Mouse (Mus musculus) heart, postnatal 10 days (tissue): Measurements from ENCODE around the gene Hinfp. TPM values are rescaled to one million over a fixed set of nuclear protein-coding genes. Genes with fewer than 3 reads are reported as not detected.
"Not testable (repeated sequence)": the region's sequence is repeated elsewhere in the genome, so short reads cannot be mapped to it uniquely, and the experiment has no call there.

Experiments
- DNase-seq, 2 experiments: peaks; one replicate each; pipeline ENCODE4 v3.0.0; 2021
- intact Hi-C: fragments of 180-260 bp; cut with DNase I; formaldehyde crosslinking; loops from one replicate; pipeline ENCODE4 v1.15.1; 2025
- total RNA-seq, 2 experiments: library from RNA; stranded (reverse); gene quantifications; 2 replicates each; pipeline ENCODE4 v1.2.3; 2021

Hinfp gene
- total RNA-seq: 10 to 100 TPM; 10.0 to 11.1 TPM

DNA sequence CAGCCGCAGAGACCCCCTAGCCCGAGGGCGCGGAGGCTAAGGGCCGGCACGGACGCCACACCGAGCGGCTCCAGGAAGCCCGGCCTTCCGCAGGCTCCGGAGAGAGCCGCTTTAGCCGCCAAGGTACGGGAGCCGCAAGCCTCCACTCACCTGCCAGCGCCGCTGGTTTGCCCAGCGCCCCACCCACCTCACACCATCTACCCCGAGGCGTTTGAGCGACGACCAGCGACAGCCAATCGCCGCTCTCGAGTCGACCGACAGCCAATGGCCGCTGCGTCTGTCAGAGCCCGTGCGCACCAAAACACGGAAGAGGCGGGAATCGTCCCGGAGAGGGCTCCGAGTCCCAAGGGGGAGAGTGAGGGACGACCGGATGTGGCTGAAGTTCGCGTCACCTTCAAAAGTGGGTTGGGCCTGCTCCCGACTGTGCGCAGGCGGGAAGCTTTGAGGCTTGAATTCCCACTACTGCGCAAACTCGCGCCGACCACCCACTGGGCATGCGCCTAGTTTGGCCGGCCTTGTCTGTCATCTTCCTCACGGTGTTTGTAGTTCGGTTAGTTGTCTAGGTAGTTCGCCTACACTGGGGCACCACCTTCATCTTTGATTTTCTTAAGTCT lies at the start of gene Hinfp:
Hinfp (minus strand) TSS at position 206 of the 614 bp plus-strand sequence.
- intact Hi-C loops: no loop called here
- peak; percentile 99 for DNase-seq

DNA sequence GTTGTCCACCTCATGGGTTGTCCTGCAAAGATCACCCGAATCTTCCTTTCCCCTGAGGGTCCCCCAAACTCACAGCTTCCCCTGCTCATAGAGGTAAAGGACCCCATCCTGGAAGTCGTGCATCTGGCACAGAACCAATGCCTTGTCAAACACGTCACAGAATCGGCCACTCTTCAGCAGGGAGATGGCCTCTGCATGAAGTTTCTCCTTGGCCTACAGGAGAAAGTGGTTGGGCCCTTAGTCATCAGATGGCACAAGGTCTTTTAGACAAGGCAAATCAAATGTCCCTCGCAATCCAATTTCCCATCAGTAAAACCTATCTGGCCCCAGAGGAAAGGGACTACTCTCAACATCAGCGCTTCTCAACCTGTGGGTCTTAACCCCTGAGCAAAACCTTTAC lies 47.7 kb upstream of the Hinfp start:
- intact Hi-C loops: no loop called here
- no peak for DNase-seq

DNA sequence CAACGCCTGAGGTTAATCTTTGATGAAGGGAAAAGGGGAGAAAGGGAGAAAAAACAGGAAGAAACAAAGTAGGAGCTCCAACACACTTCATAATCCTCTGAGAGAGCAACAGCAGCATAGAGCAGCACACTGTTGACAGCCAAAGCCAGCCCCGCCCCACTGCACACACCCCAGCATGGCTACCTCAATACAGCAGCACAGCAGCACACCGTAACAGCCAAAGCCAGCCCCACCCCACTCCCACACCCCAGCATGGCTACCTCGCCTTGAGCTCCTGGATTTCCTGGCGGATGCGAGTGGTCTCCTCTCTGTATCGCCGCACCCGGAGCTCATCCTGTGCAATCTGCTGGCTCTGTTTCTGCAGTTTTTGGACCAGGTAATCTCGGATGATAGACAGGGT lies 46.9 kb upstream of the Hinfp start:
- DNase-seq: no peak
- intact Hi-C loops: no loop called here

DNA sequence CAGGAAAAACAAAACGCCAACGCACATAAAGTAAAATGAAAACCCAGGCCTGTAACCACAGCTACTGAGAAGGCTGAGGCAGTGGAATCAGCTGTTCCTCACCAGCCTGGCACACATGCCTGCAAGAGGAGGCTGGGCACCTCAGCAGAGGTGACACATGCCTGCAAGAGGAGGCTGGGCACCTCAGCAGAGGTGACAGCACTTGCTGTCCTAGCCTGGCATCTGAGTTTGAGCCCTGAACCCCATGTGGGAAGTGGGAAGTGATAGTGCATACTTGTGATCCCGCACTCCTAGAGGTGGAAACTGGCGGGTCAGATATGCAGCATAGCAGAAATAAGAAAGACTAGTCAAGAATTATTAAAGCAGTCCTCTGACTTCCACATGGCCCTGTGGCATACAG lies 45.9 kb upstream of the Hinfp start:
- DNase-seq: no peak
- intact Hi-C loops: no loop called here

DNA sequence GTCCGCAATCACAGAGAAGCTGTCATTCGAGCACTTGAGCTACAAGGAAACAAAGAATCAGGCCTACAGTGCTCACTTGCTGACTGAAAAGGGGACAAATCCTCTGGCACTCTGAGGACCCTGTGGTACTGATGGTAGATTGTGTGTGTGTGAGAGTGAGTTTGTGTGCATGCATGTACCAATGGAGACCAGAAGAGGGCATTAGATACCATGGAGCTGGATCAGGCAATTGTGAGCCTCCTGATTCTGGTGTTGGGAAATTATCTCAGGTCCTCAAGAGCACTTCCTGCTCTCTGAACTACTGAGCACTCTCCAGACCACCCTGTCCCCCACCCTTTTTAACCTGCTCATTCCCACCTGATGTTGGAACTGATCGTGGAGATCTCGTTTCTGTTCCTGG lies 43.1 kb upstream of the Hinfp start:
- intact Hi-C loops: no loop called here
- no peak for DNase-seq

DNA sequence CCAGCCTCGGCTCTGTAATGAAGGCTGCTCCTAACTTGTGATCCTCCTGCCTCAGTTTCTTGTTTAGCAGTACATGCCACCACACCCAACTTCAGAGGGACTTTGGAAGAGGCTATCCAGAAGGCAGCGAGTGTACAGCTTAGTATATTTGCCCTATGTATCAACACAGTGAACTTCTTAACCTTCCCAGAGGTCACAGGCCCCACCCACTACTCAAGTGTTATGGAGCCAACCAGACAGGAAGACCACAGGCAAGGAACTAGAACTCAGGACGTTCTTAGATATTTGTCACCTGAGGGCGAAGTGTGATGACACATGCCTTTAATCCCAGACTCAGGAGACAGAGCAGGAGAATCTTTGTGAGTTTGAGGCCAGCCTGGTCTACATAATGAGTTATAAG lies 42.1 kb upstream of the Hinfp start:
- DNase-seq: no peak
- intact Hi-C loops: no loop called here

DNA sequence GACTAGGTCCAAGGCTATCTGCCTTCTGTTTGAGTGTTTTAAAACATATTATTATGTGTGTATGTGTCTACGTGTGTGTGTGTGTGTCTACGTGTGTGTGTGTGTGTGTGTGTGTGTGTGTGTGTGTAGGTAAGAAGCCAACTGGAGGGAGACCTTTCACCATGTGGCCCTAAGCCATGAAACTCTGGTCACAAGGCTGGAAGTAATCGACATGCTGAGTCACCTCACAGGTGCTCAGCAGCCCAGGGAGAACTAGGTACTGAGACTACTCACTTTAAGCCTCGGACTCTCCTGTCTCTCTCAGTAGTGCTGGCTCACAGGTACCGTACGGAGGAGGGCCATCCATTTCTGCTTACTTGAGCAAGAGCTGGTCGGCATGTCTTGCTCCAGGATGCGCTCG lies 41.7 kb upstream of the Hinfp start:
- DNase-seq: no peak
- intact Hi-C loops: no loop called here

DNA sequence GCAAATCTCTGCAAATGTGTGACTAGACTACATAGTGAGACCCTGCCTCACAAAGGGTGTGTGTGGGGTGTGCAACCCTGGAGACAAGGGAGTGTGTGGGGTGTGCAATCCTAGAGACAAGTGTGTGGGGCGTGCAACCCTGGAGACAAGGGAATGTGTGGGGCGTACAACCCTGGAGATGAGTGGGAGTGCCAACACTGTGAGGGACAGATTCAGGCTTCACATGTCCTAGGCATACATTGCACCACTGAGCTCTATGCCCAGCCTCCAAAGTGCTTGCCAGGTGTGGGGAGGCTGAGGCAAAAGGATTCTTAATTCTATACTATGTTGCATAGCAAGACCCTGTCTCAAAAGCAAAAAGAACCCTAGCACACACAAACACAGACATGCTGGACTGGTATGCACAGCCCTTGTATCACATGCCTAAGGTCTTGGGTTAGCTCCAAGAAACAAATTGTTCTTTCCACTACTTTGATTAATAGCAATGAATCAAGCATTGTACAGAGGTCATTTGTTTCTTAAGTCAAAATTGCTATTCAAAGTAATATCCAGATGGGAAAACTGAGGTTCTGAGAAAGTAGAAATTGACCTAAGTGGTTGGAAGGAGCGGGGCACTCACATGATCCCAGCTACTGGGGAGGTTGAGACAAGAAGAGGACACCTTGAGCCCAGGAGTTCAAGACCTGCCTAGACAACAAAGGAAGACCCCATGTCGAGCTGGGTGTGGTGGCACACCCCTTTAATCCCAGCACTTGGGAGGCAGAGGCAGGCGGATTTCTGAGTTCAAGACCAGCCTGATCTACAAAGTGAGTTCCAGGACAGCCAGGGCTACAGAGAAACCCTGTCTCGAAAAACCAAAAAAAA lies 40.3 kb upstream of the Hinfp start:
- no peak for DNase-seq
- intact Hi-C loops: no loop called here

DNA sequence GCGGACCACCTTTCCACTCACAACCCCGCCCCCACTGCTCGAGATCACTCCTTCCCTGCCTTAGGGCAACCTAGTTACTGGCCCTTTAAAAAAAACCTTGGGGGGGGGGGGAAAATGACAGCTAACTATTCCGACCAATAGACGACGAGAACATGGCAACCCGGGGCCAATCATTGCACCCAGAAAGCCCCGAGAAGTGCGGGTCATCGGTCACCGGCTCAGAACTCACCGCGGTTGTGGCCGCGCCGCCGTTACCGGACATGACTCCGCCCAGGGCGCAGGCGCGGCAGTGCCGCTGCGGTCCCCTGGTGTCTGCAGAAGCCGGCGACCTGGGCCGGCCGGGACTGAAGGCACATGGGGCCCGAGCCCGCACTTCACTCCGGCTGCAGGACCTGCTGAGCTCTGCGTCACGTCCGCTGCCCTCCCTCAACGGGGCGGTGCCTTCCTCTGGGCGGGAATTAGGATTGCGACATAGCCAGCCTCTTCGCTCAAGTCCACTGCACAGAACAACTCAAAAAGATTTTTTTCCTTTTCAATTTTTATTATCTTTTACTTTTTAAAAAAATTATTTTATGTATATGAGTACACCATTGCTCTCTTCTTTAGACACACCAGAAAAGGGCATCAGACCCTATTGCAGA lies 38.4 kb upstream of the Hinfp start, which contains the start of gene Hmbs:
Hmbs (minus strand) TSS at position 448 of the 641 bp plus-strand sequence.
- DNase-seq: peak; percentile 96 to 97
- intact Hi-C loops: loop anchor here (2.0 to 5.0 kb wide), 2 partner anchors 23 to 52 kb away; partner anchors contain the start of gene C2cd2l

DNA sequence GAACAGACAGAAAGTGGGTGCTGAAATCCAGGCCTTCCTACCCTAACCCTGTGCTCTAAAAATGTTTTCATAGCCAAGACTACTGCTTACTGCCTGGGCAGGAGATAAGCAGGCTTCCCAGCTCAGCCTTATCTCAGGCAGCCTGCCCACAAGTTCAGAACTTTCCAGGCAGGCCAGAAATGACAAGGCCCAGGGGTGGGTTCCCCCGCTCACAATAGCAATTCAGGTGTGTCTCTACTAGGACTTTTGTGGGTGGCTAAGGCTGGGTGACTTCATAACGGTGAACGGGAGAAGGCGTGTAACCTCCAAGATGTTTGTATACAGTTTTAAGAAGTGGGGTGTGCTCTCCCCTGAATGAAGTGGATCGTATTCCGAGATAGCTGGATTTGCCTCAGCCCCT lies 37.8 kb upstream of the Hinfp start:
- DNase-seq: peak; percentile 63 to 72
- intact Hi-C loops: loop anchor here (2.0 to 5.0 kb wide), 2 partner anchors 22 to 51 kb away; partner anchors contain the start of gene C2cd2l

DNA sequence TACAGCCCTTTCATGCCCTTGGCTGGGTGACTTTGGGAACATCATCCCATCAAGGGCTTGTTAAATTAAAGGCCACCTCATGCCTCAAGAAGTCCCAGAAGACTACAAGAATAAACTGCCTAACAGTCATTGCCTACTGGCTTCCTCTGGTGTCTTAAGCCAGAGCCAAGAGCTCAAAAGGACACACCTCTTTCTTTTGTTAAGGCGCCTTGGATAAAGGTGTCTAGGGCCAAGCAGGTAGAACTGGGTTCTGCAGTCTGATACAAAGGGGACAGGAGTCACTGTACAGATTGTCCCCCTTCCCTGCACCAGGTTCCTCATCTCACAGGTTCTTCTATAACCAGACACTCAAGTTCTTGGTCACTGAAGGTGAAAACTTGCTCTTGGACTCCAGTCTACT lies 37.1 kb upstream of the Hinfp start:
- intact Hi-C loops: loop anchor here (2.0 to 5.0 kb wide), 2 partner anchors 22 to 50 kb away; partner anchors contain the start of gene C2cd2l
- DNase-seq: no peak

DNA sequence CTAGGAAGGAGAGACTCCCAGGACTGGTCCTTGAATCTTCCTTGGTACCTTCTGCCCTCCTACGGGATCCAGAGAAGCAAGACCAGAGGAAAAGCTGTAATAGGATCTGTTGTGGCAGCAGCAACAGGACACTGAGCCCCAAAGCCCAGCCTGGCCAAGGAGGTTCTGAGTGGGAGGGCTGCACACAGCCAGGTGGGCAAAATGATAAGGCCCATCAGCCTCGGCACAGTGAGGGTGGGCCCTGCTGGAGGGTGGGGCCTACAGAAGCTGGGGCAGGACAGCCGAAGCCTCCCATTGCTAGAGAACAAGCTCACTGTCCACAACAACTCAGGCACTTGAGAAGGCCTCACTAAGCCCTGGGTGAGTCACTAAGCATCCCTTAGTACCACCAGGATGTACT lies 36.7 kb upstream of the Hinfp start:
- intact Hi-C loops: loop anchor here (2.0 to 5.0 kb wide), 2 partner anchors 21 to 50 kb away; partner anchors contain the start of gene C2cd2l
- DNase-seq: no peak

DNA sequence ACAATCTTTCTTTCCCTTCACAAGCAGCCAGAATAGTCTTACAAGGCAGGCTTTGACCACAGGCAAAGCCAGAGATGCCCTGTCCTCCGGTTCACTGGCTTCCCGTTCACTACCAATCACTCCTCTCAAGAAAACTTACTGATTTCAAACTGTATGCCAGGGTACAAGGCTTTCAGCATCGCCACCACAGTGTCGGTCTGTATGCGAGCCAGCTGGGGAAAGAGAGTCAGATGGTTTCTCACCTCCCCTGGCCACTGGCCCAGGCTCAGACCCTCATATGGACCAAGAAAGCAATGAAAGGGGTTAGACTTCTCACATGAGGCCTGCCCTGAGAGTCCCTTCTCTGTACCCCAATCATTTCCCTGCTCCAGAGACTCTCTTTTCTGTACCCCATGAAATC lies 36.0 kb upstream of the Hinfp start:
- no peak for DNase-seq
- intact Hi-C loops: loop anchor here (5.0 kb wide), 1 partner anchor 49 kb away; no protein-coding TSS in a partner anchor

DNA sequence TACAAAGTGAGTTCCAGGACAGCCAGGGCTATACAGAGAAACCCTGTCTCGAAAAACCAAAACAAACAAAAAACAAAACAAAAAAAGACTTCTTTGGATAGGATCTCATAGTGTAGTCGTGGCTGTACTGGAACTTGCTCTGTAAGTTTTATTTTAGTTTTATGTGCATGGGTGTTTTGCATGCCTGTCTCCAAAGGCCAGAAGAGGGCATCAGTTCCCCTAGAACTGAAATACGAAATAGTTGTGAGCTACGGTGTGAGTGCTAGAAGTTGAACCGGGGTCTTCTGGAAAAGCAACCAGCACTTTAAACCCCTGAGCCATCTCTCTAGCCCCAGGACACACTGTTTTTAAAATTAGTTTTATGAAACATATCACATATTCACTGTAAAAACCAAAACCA lies 33.1 kb upstream of the Hinfp start:
- DNase-seq: no peak
- intact Hi-C loops: no loop called here

DNA sequence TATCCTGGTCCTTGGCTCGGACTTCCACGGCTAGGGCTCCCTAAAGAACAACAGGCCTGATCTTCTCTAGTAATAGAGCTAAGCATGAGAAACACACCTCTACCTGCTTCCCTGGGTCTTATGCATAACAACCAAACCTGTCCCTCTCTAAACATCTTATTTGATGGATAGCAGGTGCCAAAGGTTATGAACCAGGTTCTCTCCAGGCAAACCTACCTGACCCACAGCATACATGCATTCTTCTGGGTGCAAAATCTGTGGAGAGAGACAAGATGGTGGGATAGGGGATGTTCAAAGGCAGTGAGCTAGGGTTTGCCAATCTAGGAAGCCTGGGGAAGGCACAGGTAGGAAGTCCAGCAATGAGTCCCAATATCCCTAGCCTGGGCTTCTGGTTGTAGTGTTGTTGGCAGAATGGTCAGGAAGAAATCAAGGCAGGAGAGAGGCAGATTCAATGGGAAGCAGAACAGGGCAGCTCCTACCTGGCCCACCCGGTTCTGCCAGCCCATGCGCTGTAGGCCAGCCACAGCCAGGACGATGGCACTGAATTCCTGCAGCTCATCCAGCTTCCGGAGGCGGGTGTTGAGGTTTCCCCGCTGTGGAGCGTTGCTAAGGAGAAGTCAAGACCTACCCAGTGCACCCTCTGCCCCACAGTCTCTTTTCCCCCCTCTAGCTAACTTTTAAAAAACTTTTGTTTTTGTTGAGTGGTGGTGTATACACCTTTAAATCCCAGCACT lies 32.1 kb upstream of the Hinfp start:
- no peak for DNase-seq
- intact Hi-C loops: no loop called here

DNA sequence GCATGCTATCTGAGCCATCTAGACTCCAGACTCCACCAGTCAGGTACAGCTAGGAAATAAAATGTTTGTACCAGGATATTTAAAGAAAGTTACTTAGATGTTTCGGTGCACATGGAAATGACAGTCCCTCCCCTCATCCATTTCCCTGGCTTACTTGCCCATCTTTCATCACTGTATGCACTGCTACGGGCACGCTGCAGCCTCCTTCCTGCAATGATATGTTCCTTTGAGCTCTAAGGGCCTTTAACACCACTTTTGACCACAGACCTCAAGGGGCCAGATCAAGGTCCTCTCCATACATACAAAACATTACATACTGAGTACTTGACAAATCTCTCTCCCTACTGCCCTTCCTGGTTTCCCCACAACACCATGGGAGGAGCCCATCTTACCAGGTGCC lies 31.5 kb upstream of the Hinfp start:
- DNase-seq: no peak
- intact Hi-C loops: no loop called here

DNA sequence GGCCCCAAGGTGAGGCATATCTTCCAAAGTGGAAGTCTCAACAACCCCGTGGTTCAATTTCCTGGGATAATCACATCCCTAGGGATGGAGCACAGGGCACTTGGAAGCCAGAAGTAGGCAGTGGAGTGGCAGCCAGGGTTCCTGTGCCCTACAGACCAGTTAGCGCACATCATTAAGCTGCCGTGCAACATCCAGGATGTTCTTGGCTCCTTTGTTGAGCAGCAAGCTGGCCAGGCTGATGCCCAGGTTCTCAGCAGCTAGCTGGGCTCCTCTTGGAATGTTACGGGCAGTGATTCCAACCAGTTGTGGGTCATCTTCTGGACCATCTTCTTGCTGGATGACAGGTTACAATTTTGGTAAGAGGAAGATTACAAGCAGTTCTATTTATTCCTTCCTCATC lies 31.0 kb upstream of the Hinfp start:
- DNase-seq, intact Hi-C loops: not testable (repeated sequence)

DNA sequence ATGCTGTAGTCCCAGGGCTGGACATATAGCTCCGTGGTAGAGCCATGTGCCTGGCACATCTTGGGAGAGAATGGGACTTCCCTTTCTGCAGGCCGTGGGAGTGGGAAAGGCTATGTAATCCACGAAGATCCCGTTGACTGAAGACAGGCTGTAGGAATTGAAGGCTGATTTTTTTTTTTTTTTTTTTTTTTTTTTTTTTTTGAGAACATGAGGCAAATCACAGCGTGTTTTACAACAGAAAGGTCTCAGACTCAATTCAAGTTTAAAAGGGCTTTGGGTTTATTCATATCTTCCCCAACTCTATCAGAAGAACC lies 30.6 kb upstream of the Hinfp start:
- intact Hi-C loops: no loop called here
- DNase-seq: no peak

DNA sequence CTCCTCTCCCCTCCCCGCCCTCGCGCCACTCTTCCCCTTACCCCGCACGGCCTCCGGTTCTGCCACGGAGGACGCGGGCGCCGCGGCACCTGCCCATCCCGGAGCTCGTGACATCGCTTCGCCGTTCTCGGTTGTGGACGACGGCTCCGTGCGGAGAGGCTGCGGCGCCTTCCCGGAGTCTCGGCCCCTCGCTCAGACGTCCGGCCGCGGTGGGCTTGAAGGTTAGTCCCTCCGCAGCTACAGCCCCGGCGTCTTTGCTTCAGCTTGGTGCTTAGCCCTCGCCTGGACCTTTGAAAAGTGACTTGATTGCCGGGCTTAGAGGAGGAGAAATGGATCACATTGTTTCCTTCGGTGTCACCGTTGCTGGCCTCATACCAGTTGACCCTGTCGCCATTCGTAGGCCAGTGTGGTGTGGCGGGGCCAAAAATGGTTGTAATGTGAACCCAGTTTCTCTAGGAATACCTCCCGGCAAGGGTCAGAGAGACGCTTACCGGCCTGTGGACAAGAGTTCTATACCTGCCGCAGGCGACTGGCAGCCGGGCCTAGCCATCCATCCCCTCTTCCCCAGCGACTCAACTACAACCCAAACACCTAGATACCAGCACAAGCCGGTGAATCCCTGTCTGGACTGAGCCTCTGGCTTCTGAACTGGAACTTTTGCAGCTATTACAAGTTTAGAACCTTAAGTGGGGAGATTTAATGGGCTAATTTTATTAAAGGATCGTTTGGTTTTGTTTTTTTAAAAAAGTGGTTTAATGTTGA lies 30.0 kb upstream of the Hinfp start:
- intact Hi-C loops: no loop called here
- DNase-seq: peak; percentile 41 to 65
